Mouse (Mus musculus) spleen, postnatal 36 days (tissue): ENCODE measurements around the gene Sept3.
A peak's percentile ranks its signal among the peaks of the same experiment; 100 is the strongest.
"Not testable (repeated sequence)": the region's sequence is repeated elsewhere in the genome, so short reads cannot be mapped to it uniquely, and the experiment has no call there.

ENCODE experiments used
- DNase-seq, 2 experiments: peaks; one replicate each; pipeline ENCODE4 v3.0.0; 2022; ENCODE audit warnings: low spot score in 2 of 2, mixed read lengths in 1 of 2

The Sept3 gene

DNA sequence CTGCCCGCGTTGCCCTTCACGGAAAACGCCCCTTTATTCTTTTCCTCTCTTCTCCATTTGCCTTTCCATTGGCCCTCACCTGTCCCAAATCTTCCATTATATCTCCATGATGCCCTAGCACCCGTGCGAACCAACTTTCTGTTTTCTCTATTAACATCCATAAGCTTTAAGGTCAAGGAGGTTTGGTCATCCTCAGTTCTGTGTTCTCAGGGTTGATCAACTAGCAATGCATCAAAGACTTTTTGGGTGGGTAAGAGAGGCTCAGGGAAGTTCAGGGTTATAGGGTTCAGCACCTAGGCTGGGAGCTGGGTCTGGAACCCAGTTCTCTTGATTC, at the start of gene Sept3:
TSS of gene Sept3 (plus strand) at position 301 of the 334 bp plus-strand sequence.
- DNase-seq = no peak

GRCm38 (mm10) chr15:82225769-82226168, 48.9 kb upstream of the Sept3 start:
- DNase-seq = peak; percentile 55 to 62

GRCm38 (mm10) chr15:82229542-82230045, 45.1 kb upstream of the Sept3 start:
- peak; percentile 86 to 87 for DNase-seq

GRCm38 (mm10) chr15:82230098-82230611, 44.5 kb upstream of the Sept3 start:
- no peak for DNase-seq

DNA sequence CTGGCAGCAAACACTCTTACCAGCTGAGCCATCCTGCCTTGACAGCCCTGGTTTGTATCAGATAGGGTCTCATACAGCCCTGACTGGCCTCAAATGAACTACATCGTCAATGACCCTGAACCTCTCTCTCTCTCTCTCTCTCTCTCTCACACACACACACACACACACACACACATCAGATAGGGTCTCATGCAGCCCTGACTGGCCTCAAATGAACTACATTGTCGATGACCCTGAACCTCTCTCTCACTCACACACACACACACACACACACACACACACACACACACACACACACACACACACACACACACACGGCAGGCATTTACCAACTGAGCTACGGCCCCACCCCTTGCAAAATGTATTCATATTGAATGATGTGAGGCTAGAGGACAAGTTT, 43.6 kb upstream of the Sept3 start:
- no peak for DNase-seq

- DNase-seq = no peak
Measured at GRCm38 (mm10) chr15:82231591-82232378, 42.9 kb upstream of the Sept3 start.

DNA sequence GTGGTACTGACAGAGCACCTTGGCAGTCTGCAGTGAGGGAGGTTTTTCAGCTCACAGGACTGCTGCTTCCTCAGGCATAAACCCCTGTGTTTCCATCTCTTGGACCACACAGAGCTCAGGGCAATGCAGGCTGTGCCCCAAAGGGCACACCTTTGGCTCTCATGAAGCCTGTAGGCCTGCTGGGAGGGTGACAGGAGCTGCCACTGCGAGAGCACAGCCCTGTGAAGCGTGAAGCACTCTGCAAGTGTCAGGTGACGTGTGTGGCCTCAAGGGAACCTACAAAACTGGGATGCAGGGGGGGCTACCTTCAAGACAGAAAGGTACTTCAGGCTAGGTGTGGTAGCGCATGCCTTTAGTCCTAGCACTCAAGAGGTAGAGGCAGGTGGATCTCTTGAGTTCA, 42.0 kb upstream of the Sept3 start:
- DNase-seq = peak; percentile 80 to 81

- DNase-seq = peak in 1 of 2 experiments; percentile 58
Measured at GRCm38 (mm10) chr15:82235661-82236060, 39.0 kb upstream of the Sept3 start.

- peak; percentile 80 to 86 for DNase-seq
Measured at GRCm38 (mm10) chr15:82236565-82236964, 38.1 kb upstream of the Sept3 start.

DNA sequence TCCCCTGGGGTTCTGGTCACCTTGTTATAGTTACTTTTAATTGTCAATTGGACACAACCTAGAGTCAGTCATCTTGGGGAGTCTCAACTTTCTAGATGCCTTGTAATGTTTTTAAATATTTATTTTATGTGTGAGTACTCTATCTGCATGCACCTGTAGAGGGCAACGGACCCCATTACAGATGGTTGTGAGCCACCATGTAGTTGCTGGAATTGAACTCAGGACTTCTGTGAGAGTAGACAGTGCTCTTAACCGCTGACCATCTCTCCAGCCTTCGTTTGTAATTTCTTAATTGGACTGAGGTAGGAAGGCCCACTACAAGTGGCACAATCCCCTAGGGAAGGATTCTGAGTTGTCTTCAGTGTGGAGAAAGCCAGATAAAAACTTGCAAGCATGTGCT, 31.4 kb upstream of the Sept3 start:
- no peak for DNase-seq

- DNase-seq = no peak
Measured at GRCm38 (mm10) chr15:82243742-82244114, 31.0 kb upstream of the Sept3 start.

DNA sequence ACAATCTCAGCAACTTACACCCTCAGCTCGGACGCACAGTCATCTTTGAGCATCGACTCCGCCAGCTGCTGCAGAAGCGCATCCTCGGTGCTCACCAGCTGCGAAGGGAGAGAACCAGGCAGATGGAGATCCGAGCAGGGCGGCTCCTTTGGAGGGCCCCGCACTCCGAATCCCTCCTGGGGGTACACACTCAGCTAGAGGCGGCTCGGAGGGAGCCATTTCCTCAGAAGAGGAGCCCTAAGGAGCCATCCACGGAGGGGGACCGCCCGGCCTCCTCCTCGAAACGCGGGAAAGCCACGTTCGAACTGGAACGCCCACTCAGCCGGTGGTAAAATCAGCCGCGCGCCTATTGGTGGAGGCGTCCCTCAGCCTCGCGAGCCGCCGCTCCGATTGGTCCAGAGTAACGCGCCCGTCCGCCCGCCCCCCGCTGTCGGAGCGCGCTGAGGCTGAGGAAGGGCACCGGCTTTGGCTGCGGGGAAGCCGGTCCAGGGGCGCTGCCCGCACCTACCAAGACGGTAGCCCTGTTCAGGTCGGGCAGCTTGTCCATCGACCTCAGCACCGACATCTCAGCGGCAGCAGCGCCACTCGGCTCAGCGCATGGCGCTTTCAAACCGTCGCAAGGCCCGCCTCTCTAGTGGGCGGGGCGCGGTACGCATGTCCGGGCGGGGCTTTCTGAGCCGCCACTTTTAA, 30.4 kb upstream of the Sept3 start, which contains the start of gene Cenpm:
TSS of gene Cenpm (minus strand) at position 634 of the 690 bp plus-strand sequence.
- DNase-seq = peak; percentile 88 to 90

DNA sequence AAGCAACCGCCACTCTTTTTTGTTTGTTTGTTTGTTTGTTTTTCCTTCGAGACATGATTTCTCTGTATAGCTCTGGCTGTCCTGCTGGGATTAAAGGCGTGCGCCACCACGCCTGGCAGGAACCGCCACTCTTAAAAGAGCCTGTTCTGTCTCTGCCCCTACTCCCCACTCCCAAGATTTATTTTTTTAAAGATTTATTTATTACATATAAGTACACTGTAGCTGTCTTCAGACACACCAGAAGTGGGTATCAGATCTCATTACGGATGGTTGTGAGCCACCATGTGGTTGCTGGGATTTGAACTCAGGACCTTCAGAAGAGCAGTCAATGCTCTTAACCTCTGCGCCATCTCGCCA, 29.9 kb upstream of the Sept3 start:
- not testable (repeated sequence) for DNase-seq

GRCm38 (mm10) chr15:82247131-82247776, 27.4 kb upstream of the Sept3 start:
- no peak for DNase-seq

DNA sequence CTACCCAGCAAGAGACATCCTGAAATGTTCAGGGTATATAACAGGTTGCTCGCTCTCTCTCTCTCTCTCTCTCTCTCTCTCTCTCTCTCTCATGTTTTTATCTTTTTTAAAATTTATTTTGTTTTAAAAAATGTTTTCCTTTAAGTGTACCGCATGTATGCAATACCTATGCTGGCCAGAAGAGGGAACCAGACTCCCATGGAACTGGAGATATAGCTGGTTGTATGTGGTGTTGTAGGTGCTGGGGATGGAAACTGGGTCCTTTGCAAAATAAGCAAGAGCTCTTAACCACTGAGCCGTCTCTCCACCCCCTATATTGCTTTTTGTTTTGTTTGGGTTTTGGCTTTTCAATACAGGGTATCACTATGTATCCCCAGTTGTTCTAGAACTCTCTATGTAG, 23.1 kb upstream of the Sept3 start:
- DNase-seq = no peak

GRCm38 (mm10) chr15:82252097-82252496, 22.6 kb upstream of the Sept3 start, which contains the start of gene 1500009C09Rik:
1500009C09Rik (plus strand) TSS chr15:82252397.
- DNase-seq = no peak

GRCm38 (mm10) chr15:82255248-82255647, 19.4 kb upstream of the Sept3 start:
- DNase-seq = no peak

GRCm38 (mm10) chr15:82255944-82256383, 18.7 kb upstream of the Sept3 start:
- no peak for DNase-seq

DNA sequence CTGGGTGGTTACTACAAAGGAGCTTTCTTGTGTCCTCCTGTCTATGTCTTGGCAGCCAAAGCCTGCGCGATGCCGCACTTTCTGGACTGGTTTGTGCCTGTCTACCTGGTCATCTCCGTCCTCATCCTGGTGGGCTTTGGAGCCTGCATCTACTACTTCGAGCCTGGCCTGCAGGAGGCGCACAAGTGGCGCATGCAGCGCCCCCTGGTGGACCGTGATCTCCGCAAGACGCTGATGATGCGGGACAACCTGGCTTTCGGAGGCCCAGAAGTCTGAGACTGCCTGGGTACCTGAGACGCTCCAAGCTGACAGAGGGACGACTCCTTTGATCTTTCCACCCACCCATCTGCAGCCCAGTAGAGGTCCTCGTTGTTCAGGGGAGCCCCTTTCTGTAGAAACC, 15.2 kb upstream of the Sept3 start:
- peak; percentile 51 to 60 for DNase-seq

DNA sequence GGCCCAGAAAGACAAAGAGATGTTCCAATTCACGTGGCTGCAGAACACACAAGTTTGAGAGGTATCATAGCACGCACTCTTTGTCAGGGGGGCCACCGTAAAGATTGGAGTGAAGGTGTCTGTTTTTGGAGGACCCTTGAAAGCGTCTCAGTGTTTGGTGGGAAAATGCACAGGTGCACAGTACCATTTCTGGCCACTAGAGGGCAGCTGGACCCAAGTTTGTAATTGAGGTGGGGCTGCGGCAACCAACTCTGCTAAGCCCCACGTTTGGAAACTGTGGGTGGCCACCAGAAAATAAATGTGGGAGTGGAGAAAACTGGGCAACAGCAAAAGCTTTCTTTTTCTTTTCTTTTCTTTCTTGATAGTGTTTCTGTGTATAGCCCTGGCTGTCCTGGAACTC, 8.3 kb upstream of the Sept3 start:
- DNase-seq = peak; percentile 25 to 33

GRCm38 (mm10) chr15:82268185-82268584, 6.5 kb upstream of the Sept3 start:
- DNase-seq = no peak

DNA sequence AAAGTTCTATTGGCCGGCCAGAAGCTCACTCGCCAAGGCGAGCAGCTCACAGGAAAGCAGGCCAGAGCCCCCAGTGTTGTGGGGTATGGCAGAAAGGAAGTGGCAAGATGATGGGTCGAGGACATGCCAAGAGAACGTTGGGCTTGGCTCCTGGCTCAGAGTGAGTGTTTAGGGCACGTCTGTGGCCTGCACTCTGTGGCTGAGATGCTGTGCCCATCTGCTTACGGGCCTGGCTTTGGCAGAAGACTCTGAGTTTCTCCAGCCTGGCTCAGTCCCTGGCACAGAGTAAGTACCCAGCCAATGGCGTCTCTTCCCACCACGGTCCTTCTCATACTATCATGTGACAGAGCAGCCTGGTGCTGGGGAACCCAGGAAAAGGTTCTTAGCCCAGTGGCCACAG, 5.9 kb upstream of the Sept3 start:
- DNase-seq = no peak
